Mouse (Mus musculus) embryonic fibroblast, embryonic 13.5 days (primary cell): ENCODE measurements around the gene Cry1.

Source experiments
- CTCF ChIP-seq: IDR thresholded peaks from 2 replicates; pipeline ENCODE4 v1.5.1; 2011; ENCODE audit warnings: mild to moderate bottlenecking, control low read depth, low read length, moderate library complexity, borderline replicate concordance; ENCODE audit not compliant: insufficient read depth
- POLR2A ChIP-seq: IDR thresholded peaks from 2 replicates; pipeline ENCODE4 v1.6.1; 2011; ENCODE audit warnings: low read depth, mild to moderate bottlenecking, control low read depth, low read length, moderate library complexity

- TF ChIP-seq POLR2A (no peak), CTCF (no peak)
Observed at GRCm38 (mm10) chr10:85193321-85193720, 8.5 kb upstream of the Cry1 start.
